Mouse (Mus musculus) 3134 (cell line): ENCODE measurements at regions not wholly inside any gene's neighbourhood (a gene's known extent, or its start where the extent isn't known, plus 50 kb on each side); places are given as distances from the start of the nearest gene placed in this dataset.

Experiments
- DNase-seq: peaks from one replicate; pipeline ENCODE4 v3.0.0-alpha.2; 2011; ENCODE audit warnings: low spot score; ENCODE audit not compliant: insufficient read length; ENCODE audit errors: extremely low read depth

GRCm38 (mm10) chr12:118432703-118433102, 131.5 kb upstream of the Sp4 start:
- DNase-seq = no peak

GRCm38 (mm10) chr12:118428384-118428783, 127.1 kb upstream of the Sp4 start:
- DNase-seq = no peak

- DNase-seq = no peak
Measured at GRCm38 (mm10) chr12:118415956-118416355, 114.7 kb upstream of the Sp4 start.

GRCm38 (mm10) chr12:118411767-118412430, 110.7 kb upstream of the Sp4 start:
- no peak for DNase-seq

GRCm38 (mm10) chr12:118410917-118411316, 109.7 kb upstream of the Sp4 start:
- DNase-seq = no peak

- DNase-seq = no peak
Measured at GRCm38 (mm10) chr12:118405135-118405534, 103.9 kb upstream of the Sp4 start.

GRCm38 (mm10) chr12:118404171-118404570, 102.9 kb upstream of the Sp4 start:
- no peak for DNase-seq

- no peak for DNase-seq
Measured at GRCm38 (mm10) chr12:118403519-118404087, 102.4 kb upstream of the Sp4 start.

- DNase-seq = no peak
Measured at GRCm38 (mm10) chr12:118401377-118401776, 100.1 kb upstream of the Sp4 start.

- DNase-seq = no peak
Measured at GRCm38 (mm10) chr12:118391654-118392053, 90.4 kb upstream of the Sp4 start.

GRCm38 (mm10) chr12:118381013-118381412, 79.8 kb upstream of the Sp4 start:
- no peak for DNase-seq

GRCm38 (mm10) chr12:118377898-118378297, 76.7 kb upstream of the Sp4 start:
- no peak for DNase-seq

GRCm38 (mm10) chr12:118376521-118377493, 75.6 kb upstream of the Sp4 start:
- no peak for DNase-seq

- DNase-seq = no peak
Measured at GRCm38 (mm10) chr12:118373250-118373649, 72.0 kb upstream of the Sp4 start.

- no peak for DNase-seq
Measured at GRCm38 (mm10) chr12:118371905-118372304, 70.7 kb upstream of the Sp4 start.

GRCm38 (mm10) chr12:118367307-118368076, 66.3 kb upstream of the Sp4 start:
- DNase-seq = no peak

GRCm38 (mm10) chr12:118352866-118353265, 51.6 kb upstream of the Sp4 start:
- no peak for DNase-seq

GRCm38 (mm10) chr12:118351421-118351820, 50.2 kb upstream of the Sp4 start:
- no peak for DNase-seq
